Mouse (Mus musculus) embryonic facial prominence, embryonic 14.5 days (tissue): Measurements from ENCODE around the gene 2210010C04Rik. TPM values are rescaled to one million over a fixed set of nuclear protein-coding genes. Genes with fewer than 3 reads are reported as not detected.
A peak's percentile ranks its signal among the peaks of the same experiment; 100 is the strongest.

Source experiments
- ATAC-seq: fragments of 200-750 bp; cut with Nextera tagmentation; 2 replicates; pipeline ENCODE4 v1.8.0; 2017; ENCODE audit warnings: low read depth, moderate number of reproducible peaks, moderate TSS enrichment
- DNase-seq: peaks from one replicate; pipeline ENCODE4 v3.0.0-alpha.2; 2015; ENCODE audit warnings: low spot score
- H3K27ac ChIP-seq: fragments of 300-500 bp; sonication (generic); replicated peaks from 2 replicates; pipeline ENCODE4 v1.5.1; 2014; ENCODE audit warnings: low read depth, mild to moderate bottlenecking, low read length, moderate library complexity
- H3K27me3 ChIP-seq: fragments of 300-500 bp; sonication (generic); replicated peaks from 2 replicates; pipeline ENCODE4 v1.6.1; 2014; ENCODE audit warnings: low read length; ENCODE audit not compliant: control insufficient read depth, insufficient read depth
- H3K36me3 ChIP-seq: fragments of 300-500 bp; sonication (generic); 2 replicates; pipeline ENCODE4 v1.6.1; 2014; ENCODE audit warnings: low read length, mixed read lengths; ENCODE audit not compliant: control insufficient read depth, insufficient read depth
- H3K4me1 ChIP-seq: fragments of 300-500 bp; sonication (generic); 2 replicates; pipeline ENCODE4 v1.6.1; 2014; ENCODE audit warnings: antibody characterized with exemption, low read length; ENCODE audit not compliant: control insufficient read depth, insufficient read depth
- H3K4me2 ChIP-seq: fragments of 300-500 bp; sonication (generic); 2 replicates; pipeline ENCODE4 v1.6.1; 2014; ENCODE audit warnings: low read depth, mild to moderate bottlenecking, low read length, moderate library complexity, mixed read lengths
- H3K4me3 ChIP-seq: fragments of 300-500 bp; sonication (generic); 2 replicates; pipeline ENCODE4 v1.5.1; 2014; ENCODE audit warnings: low read depth, mild to moderate bottlenecking, low read length
- H3K9ac ChIP-seq: fragments of 300-500 bp; sonication (generic); 2 replicates; pipeline ENCODE4 v1.6.1; 2014; ENCODE audit warnings: low read depth, mild to moderate bottlenecking, low read length, moderate library complexity, mixed read lengths
- H3K9me3 ChIP-seq: fragments of 300-500 bp; sonication (generic); 2 replicates; pipeline ENCODE4 v1.6.1; 2016; ENCODE audit warnings: low read length; ENCODE audit not compliant: control insufficient read depth
- WGBS: fragments of 180-500 bp; shearing (Covaris S2); extraction: QIAGEN DNeasy Blood & Tissue Kit; methylation state at CpG from one replicate; pipeline ENCODE4 v1.1.7; 2014; 5-methylcytosine and 5-hydroxymethylcytosine counted together
- polyA plus RNA-seq: library from polyadenylated mRNA; unstranded; fragments of >200 nt; fragmentation: Nextera tagmentation; extraction: Ambion mirVana; gene quantifications from 2 replicates; pipeline ENCODE4 v1.2.1, GENCODE M21; 2014

The 2210010C04Rik gene
- polyA plus RNA-seq, 1 experiment from 2014 or later = not detected

DNA sequence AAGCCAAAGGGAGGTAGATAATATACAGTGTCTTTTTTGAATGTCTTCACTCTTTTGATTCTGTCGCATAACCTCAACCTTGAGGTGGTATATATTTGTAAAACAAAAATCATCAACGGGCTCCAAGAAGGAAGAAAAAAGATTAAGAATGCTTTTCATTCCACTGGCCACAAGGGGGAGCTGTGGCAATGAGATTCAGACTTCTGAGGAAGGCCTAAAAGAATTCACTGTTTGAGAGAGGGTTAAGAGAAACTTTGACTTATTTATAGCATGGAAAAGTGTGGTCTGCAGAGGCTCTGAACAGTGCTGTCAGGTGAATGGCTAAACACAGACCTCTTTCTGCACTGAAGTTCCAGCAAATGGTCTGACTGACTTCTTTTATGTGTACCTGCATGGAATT lies 20.3 kb upstream of the 2210010C04Rik start:
- H3K36me3 ChIP-seq = no peaks in the 10 kb centered on the region
- no peaks in the 10 kb centered on the region for H3K9me3 ChIP-seq
- 32% methylated on average over 2 of the region's 2 CpGs for WGBS
- no peak overlapping the region for H3K9ac ChIP-seq
- no peaks in the 10 kb centered on the region for H3K4me1 ChIP-seq
- ATAC-seq (no peak), DNase-seq (peak; percentile 41)
- no peak overlapping the region for H3K4me3 ChIP-seq
- no peak overlapping the region for H3K27ac ChIP-seq
- no peak overlapping the region for H3K4me2 ChIP-seq
- H3K27me3 ChIP-seq = no peaks in the 10 kb centered on the region

DNA sequence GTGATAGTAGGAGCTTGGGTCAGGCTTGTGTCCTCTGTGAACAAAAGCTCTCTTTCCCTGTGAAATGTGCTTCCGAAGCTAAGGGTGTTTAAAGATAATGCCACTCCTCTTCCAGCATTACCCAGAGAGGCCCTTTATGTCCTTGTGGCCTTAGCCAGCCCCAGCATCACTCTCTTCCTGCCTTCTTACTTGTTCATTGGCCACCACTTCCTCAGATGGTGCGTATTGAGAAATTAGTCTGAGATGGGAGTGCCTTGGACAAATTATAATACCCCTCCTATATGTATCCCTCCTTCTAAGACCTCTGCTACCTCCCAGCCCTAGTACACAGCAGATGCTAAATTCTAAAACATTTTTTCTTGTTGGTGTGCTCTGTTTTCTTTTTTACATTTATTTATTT lies 19.1 kb upstream of the 2210010C04Rik start:
- H3K9me3 ChIP-seq = no peaks in the 10 kb centered on the region
- no peak overlapping the region for H3K27ac ChIP-seq
- H3K4me2 ChIP-seq = no peak overlapping the region
- H3K36me3 ChIP-seq = no peaks in the 10 kb centered on the region
- no peak for DNase-seq
- no peak overlapping the region for H3K9ac ChIP-seq
- 83% methylated on average over 2 of the region's 2 CpGs for WGBS
- H3K4me1 ChIP-seq = no peaks in the 10 kb centered on the region
- no peak overlapping the region for H3K4me3 ChIP-seq
- ATAC-seq = no peak
- no peaks in the 10 kb centered on the region for H3K27me3 ChIP-seq

DNA sequence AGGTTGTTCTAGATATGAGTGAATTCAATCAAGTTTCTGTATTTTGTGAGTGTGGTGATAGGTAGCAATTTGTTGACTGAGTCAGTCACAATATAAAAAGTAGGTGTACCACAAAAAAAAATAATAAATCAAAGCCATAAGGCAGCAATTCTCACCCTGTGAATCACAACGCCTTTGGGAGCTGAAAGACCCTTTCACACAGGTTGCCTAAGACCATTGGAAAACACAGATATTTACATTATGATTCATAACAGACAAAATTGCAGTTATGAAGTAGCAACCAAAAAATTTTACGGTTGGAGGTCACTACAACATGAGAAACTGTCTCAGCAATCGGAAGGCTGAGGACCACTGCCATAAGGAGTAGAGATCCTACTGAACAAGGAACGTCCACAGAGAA lies 16.5 kb upstream of the 2210010C04Rik start:
- Histone ChIP-seq H3K9me3 (no peaks in the 10 kb centered on the region), H3K27me3 (no peaks in the 10 kb centered on the region), H3K27ac (no peak overlapping the region), H3K36me3 (no peaks in the 10 kb centered on the region), H3K4me2 (no peak overlapping the region), H3K9ac (no peak overlapping the region), H3K4me1 (no peaks in the 10 kb centered on the region), H3K4me3 (no peak overlapping the region)
- WGBS = 85% methylated on average over 4 of the region's 4 CpGs
- DNase-seq = no peak
- ATAC-seq = no peak

DNA sequence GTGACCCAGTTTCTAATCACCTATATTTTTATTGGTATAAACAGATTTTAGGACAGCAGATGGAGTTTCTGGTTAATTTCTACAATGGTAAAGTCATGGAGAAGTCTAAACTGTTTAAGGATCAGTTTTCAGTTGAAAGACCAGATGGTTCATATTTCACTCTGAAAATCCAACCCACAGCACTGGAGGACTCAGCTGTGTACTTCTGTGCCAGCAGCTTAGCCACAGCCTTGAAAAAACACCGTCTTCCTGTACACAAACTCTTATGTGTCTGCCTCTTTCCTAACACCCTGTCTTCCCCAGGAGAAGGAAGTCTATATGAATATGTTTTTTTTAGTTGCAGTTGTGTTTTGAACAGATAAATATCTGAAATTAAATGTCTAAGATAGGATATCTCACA lies 13.3 kb upstream of the 2210010C04Rik start:
- no peaks in the 10 kb centered on the region for H3K27me3 ChIP-seq
- H3K36me3 ChIP-seq = no peaks in the 10 kb centered on the region
- peak; percentile 44 for DNase-seq
- H3K27ac ChIP-seq = no peak overlapping the region
- no peak for ATAC-seq
- no peaks in the 10 kb centered on the region for H3K4me1 ChIP-seq
- no peak overlapping the region for H3K4me2 ChIP-seq
- no peaks in the 10 kb centered on the region for H3K9me3 ChIP-seq
- WGBS = 18% methylated on average over 1 of the region's 1 CpGs
- H3K9ac ChIP-seq = no peak overlapping the region
- no peak overlapping the region for H3K4me3 ChIP-seq

DNA sequence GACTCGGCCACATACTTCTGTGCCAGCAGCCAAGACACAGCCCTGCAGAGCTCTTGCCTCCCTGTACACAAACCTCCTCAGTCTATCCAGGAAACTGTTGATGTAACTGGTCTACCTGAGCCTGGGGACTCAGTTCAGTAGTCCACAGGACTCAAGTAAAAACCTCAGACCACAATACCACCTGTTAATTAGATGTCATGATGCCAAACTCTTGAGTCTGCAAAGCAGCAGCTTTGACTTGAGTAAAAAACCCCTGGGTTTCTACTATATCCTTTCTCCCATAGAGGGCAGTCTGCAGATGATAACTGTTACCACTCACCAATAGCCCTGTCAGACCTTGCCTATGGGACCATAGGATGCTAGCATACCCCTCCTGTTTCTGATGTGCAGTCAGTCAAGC lies 12.7 kb upstream of the 2210010C04Rik start:
- no peak overlapping the region for H3K4me2 ChIP-seq
- WGBS = 89% methylated on average over 1 of the region's 1 CpGs
- H3K4me1 ChIP-seq = no peaks in the 10 kb centered on the region
- no peaks in the 10 kb centered on the region for H3K9me3 ChIP-seq
- H3K27ac ChIP-seq = no peak overlapping the region
- ATAC-seq (no peak), DNase-seq (no peak)
- H3K27me3 ChIP-seq = no peaks in the 10 kb centered on the region
- H3K9ac ChIP-seq = no peak overlapping the region
- no peaks in the 10 kb centered on the region for H3K36me3 ChIP-seq
- no peak overlapping the region for H3K4me3 ChIP-seq

DNA sequence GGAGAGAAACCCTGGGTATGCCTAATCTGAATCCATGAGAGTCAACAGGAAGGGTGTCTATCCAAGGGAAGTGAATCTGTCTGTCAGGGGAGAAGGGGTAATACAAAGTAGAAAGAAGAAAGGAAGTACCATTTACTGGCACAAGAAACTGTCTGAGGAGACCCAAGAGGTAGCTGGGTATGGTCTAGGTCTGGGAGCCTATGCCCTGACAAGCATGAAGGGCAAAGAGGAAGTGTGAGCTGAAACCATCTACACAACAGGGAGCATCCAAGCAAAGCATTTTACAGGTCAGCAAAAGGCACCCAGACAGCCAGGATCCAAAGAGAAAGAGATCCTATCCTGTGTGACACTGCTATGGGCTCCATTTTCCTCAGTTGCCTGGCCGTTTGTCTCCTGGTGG lies 11.9 kb upstream of the 2210010C04Rik start:
- Histone ChIP-seq H3K4me1 (no peaks in the 10 kb centered on the region), H3K27ac (no peak overlapping the region), H3K36me3 (no peaks in the 10 kb centered on the region), H3K9ac (no peak overlapping the region), H3K27me3 (no peaks in the 10 kb centered on the region), H3K4me2 (no peak overlapping the region), H3K9me3 (no peaks in the 10 kb centered on the region), H3K4me3 (no peak overlapping the region)
- 81% methylated on average over 1 of the region's 1 CpGs for WGBS
- ATAC-seq (no peak), DNase-seq (no peak)

DNA sequence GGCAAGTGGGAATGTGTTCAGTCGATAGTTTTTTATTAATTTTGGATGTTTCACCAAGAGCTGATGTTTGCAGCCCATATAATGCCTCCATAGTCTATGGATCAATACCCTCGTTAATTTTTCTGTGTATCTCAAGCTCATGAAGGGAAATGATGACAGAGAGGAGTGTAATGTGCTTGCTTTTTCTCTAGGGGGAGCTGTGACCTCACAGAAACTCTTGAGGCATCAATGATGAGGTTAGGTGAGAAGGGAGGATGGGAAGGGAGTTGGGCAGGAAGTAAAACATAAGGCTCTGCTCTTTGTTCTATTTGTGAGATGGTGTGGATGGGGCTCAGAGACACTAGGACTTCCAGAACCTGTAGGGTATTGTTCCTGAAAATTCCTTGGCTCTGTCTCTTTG lies 11.2 kb upstream of the 2210010C04Rik start:
- WGBS = 52% methylated on average over 2 of the region's 2 CpGs

DNA sequence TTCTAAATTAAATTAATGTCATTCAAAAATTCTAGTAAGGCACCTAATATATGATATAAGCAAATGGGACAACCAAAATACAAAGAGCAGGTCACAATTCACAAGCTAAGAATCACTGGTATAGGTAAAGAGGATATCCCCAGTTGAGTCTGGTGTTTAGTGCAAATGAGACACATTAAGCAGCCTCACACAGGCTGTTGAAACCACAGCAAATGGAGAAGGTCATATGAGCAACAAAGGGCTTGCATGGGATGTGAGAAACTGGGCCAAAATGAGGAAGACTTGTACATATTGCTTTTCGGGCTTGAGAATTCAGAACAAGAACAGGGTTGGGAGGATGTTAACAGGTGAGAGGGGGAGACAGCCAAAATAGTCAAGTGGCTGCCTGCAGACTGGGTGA lies 9.4 kb upstream of the 2210010C04Rik start:
- no peak overlapping the region for H3K9ac ChIP-seq
- no peak overlapping the region for H3K4me2 ChIP-seq
- no peaks in the 10 kb centered on the region for H3K9me3 ChIP-seq
- H3K27ac ChIP-seq = no peak overlapping the region
- DNase-seq = no peak
- WGBS = 85% methylated on average over 1 of the region's 1 CpGs
- H3K4me3 ChIP-seq = no peak overlapping the region
- H3K36me3 ChIP-seq = no peaks in the 10 kb centered on the region
- no peak for ATAC-seq
- H3K4me1 ChIP-seq = no peaks in the 10 kb centered on the region
- no peaks in the 10 kb centered on the region for H3K27me3 ChIP-seq

More for the DNA sequence above, 11.2 kb upstream of the 2210010C04Rik start:
- DNase-seq (no peak), ATAC-seq (no peak)
- H3K4me3 ChIP-seq = no peak overlapping the region
- no peaks in the 10 kb centered on the region for H3K4me1 ChIP-seq
- H3K9me3 ChIP-seq = no peaks in the 10 kb centered on the region
- no peaks in the 10 kb centered on the region for H3K27me3 ChIP-seq
- H3K27ac ChIP-seq = no peak overlapping the region
- H3K9ac ChIP-seq = no peak overlapping the region
- no peak overlapping the region for H3K4me2 ChIP-seq
- H3K36me3 ChIP-seq = no peaks in the 10 kb centered on the region

DNA sequence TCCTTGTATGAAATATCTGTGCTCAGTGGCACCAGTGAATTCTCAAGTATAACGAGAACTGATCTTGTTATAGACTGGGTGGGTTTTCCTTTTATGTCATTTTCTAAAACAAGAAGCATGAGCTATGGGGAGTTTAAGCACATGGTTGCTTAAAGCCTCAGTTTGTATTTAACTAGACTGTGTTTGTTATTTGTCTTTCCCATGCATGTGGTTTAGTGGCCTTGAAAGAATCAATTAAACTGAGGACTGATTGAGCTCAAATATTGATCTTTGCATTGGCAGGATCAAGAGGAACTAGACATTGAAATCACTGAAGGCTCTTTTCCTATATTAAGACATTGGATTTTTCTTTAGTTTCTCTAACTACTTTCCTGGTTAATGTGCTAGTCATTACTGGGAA lies 9.0 kb upstream of the 2210010C04Rik start:
- no peak for ATAC-seq
- 78% methylated on average over 1 of the region's 1 CpGs for WGBS
- H3K4me3 ChIP-seq = no peak overlapping the region

More for the DNA sequence above, 9.0 kb upstream of the 2210010C04Rik start:
- H3K4me1 ChIP-seq = no peaks in the 10 kb centered on the region
- no peak overlapping the region for H3K9ac ChIP-seq
- no peaks in the 10 kb centered on the region for H3K9me3 ChIP-seq
- DNase-seq = no peak
- no peaks in the 10 kb centered on the region for H3K27me3 ChIP-seq
- H3K36me3 ChIP-seq = no peaks in the 10 kb centered on the region
- no peak overlapping the region for H3K4me2 ChIP-seq
- no peak overlapping the region for H3K27ac ChIP-seq
